Mouse (Mus musculus): ENCODE data around the gene Pqlc3. TPM values are rescaled to one million over a fixed set of nuclear protein-coding genes. Genes with fewer than 3 reads are reported as not detected.
"Not testable (repeated sequence)": the region's sequence is repeated elsewhere in the genome, so short reads cannot be mapped to it uniquely, and the experiment has no call there.

Gene Pqlc3
- polyA plus RNA-seq, 1 experiment from 2014 or later = 5.6 TPM

GRCm38 (mm10) chr12:17032694-17033463, 32.7 kb upstream of the Pqlc3 start:
- no peak for ATAC-seq
- Histone ChIP-seq H3K27ac (no peak overlapping the region), H3K36me3 (no peaks in the 10 kb centered on the region), H3K9me3 (replicated peaks) (no peaks in the 10 kb centered on the region), H3K4me3 (no peak overlapping the region), H3K27me3 (replicated peaks) (no peaks in the 10 kb centered on the region), H3K9ac (no peak overlapping the region), H3K4me2 (no peak overlapping the region), H3K4me1 (no peaks in the 10 kb centered on the region)
- WGBS (ENCODE audit: insufficient replicate concordance) = 32% methylated on average over 13 of the region's 13 CpGs

GRCm38 (mm10) chr12:17024554-17025110, 24.4 kb upstream of the Pqlc3 start:
- Histone ChIP-seq H3K4me3 (no peak overlapping the region), H3K27me3 (replicated peaks) (no peaks in the 10 kb centered on the region), H3K4me2 (no peak overlapping the region), H3K9me3 (replicated peaks) (no peaks in the 10 kb centered on the region), H3K4me1 (no peaks in the 10 kb centered on the region), H3K27ac (no peak overlapping the region), H3K36me3 (no peaks in the 10 kb centered on the region), H3K9ac (no peak overlapping the region)
- 69% methylated on average over 6 of the region's 6 CpGs for WGBS (ENCODE audit: insufficient replicate concordance)
- ATAC-seq = no peak

- Histone ChIP-seq H3K9ac (no peak overlapping the region), H3K4me2 (peak overlapping the region; percentile 14; the same call in 1 of the 2 replicates), H3K4me1 (no peaks in the 10 kb centered on the region), H3K27me3 (replicated peaks) (no peaks in the 10 kb centered on the region), H3K36me3 (no peaks in the 10 kb centered on the region), H3K27ac (no peak overlapping the region), H3K4me3 (no peak overlapping the region), H3K9me3 (replicated peaks) (no peaks in the 10 kb centered on the region)
- 56% methylated on average over 4 of the region's 4 CpGs for WGBS (ENCODE audit: insufficient replicate concordance)
- no peak for ATAC-seq
These were observed 21.9 kb upstream of the Pqlc3 start for GRCm38 (mm10) chr12:17022145-17022544.

- not testable (repeated sequence) for H3K36me3 ChIP-seq; H3K4me1 ChIP-seq; H3K27ac ChIP-seq; H3K9me3 ChIP-seq (replicated peaks); H3K4me3 ChIP-seq; H3K9ac ChIP-seq; H3K4me2 ChIP-seq; ATAC-seq; H3K27me3 ChIP-seq (replicated peaks)
- 58% methylated on average over 4 of the region's 4 CpGs for WGBS (ENCODE audit: insufficient replicate concordance)
These were observed 20.9 kb upstream of the Pqlc3 start for GRCm38 (mm10) chr12:17021125-17021524.

GRCm38 (mm10) chr12:17018468-17018867, 18.3 kb upstream of the Pqlc3 start:
- Histone ChIP-seq H3K36me3 (no peaks in the 10 kb centered on the region), H3K4me3 (no peak overlapping the region), H3K4me1 (no peaks in the 10 kb centered on the region), H3K9ac (no peak overlapping the region), H3K27me3 (replicated peaks) (0 out of 2 replicates have a peak, but pooled peaks cover 6% of the 10 kb centered on the region), H3K4me2 (no peak overlapping the region), H3K27ac (no peak overlapping the region), H3K9me3 (replicated peaks) (no peaks in the 10 kb centered on the region)
- no peak for ATAC-seq
- 21% methylated on average over 4 of the region's 4 CpGs for WGBS (ENCODE audit: insufficient replicate concordance)

GRCm38 (mm10) chr12:17015711-17016110, 15.5 kb upstream of the Pqlc3 start:
- no peak overlapping the region for H3K4me3 ChIP-seq
- WGBS (ENCODE audit: insufficient replicate concordance) = 72% methylated on average over 2 of the region's 2 CpGs
- no peak for ATAC-seq
- H3K36me3 ChIP-seq = no peaks in the 10 kb centered on the region
- H3K9me3 ChIP-seq (replicated peaks) = no peaks in the 10 kb centered on the region
- H3K4me2 ChIP-seq = no peak overlapping the region
- H3K27me3 ChIP-seq (replicated peaks) = peaks cover 8% of the 10 kb centered on the region; the same call in 1 of the 2 replicates
- no peak overlapping the region for H3K9ac ChIP-seq
- peaks cover 7% of the 10 kb centered on the region for H3K4me1 ChIP-seq
- no peak overlapping the region for H3K27ac ChIP-seq

- no peak overlapping the region for H3K27ac ChIP-seq
- no peak overlapping the region for H3K4me2 ChIP-seq
- peak; percentile 27; the same call in 1 of the 2 replicates for ATAC-seq
- no peaks in the 10 kb centered on the region for H3K36me3 ChIP-seq
- 0 out of 2 replicates have a peak, but pooled peaks cover 8% of the 10 kb centered on the region for H3K9me3 ChIP-seq (replicated peaks)
- H3K4me3 ChIP-seq = no peak overlapping the region
- peaks cover 8% of the 10 kb centered on the region for H3K4me1 ChIP-seq
- no peak overlapping the region for H3K9ac ChIP-seq
- peaks cover 10% of the 10 kb centered on the region; the same call in 1 of the 2 replicates for H3K27me3 ChIP-seq (replicated peaks)
- 46% methylated on average over 2 of the region's 2 CpGs for WGBS (ENCODE audit: insufficient replicate concordance)
These were observed 12.1 kb upstream of the Pqlc3 start for GRCm38 (mm10) chr12:17012067-17012899.

- H3K4me2 ChIP-seq = peak within 1 kb of the TSS; percentile 72
- H3K27ac ChIP-seq = no peak within 1 kb of the TSS
- peak; percentile 68 for ATAC-seq
- no peak within 1 kb of the TSS for H3K9ac ChIP-seq
- H3K9me3 ChIP-seq (replicated peaks) = 0 out of 2 replicates have a peak, but pooled peaks cover 8% of the 10 kb centered on the region
- H3K4me3 ChIP-seq = peak within 1 kb of the TSS; percentile 49
- H3K4me1 ChIP-seq = peaks cover 8% of the 10 kb centered on the region
- peaks cover 18% of the 10 kb centered on the region for H3K27me3 ChIP-seq (replicated peaks)
- no peaks in the 10 kb centered on the region for H3K36me3 ChIP-seq
- 7% methylated on average over 29 of the region's 29 CpGs for WGBS (ENCODE audit: insufficient replicate concordance)
These were observed 11.1 kb upstream of the Pqlc3 start, which contains the start of gene 2410004P03Rik for GRCm38 (mm10) chr12:17011100-17011870. 2410004P03Rik (minus strand) TSS chr12:17011727.

- peaks cover 28% of the 10 kb centered on the region for H3K27me3 ChIP-seq (replicated peaks)
- H3K36me3 ChIP-seq = no peaks in the 10 kb centered on the region
- 81% methylated on average over 6 of the region's 6 CpGs for WGBS (ENCODE audit: insufficient replicate concordance)
- no peak for ATAC-seq
- H3K4me3 ChIP-seq = no peak overlapping the region
- H3K4me2 ChIP-seq = no peak overlapping the region
- H3K4me1 ChIP-seq = peaks cover 8% of the 10 kb centered on the region
- H3K9ac ChIP-seq = no peak overlapping the region
- 0 out of 2 replicates have a peak, but pooled peaks cover 8% of the 10 kb centered on the region for H3K9me3 ChIP-seq (replicated peaks)
- no peak overlapping the region for H3K27ac ChIP-seq
These were observed 9.3 kb upstream of the Pqlc3 start for GRCm38 (mm10) chr12:17009466-17009865.

- Histone ChIP-seq H3K27ac (no peak overlapping the region), H3K36me3 (0 out of 2 replicates have a peak, but pooled peaks cover 4% of the 10 kb centered on the region), H3K27me3 (replicated peaks) (peaks cover 55% of the 10 kb centered on the region), H3K9ac (no peak overlapping the region), H3K9me3 (replicated peaks) (no peaks in the 10 kb centered on the region), H3K4me3 (no peak overlapping the region), H3K4me2 (0 out of 2 replicates have a peak overlapping the region, but pooled peaks have one; percentile 97), H3K4me1 (peaks cover 39% of the 10 kb centered on the region)
- 55% methylated on average over 4 of the region's 4 CpGs for WGBS (ENCODE audit: insufficient replicate concordance)
- no peak for ATAC-seq
These were observed 1.0 kb upstream of the Pqlc3 start for GRCm38 (mm10) chr12:17001211-17001610.

GRCm38 (mm10) chr12:17000628-17001027, 420 bp upstream of the Pqlc3 start:
- Histone ChIP-seq H3K27me3 (replicated peaks) (peaks cover 49% of the 10 kb centered on the region), H3K9me3 (replicated peaks) (no peaks in the 10 kb centered on the region), H3K36me3 (0 out of 2 replicates have a peak, but pooled peaks cover 5% of the 10 kb centered on the region), H3K9ac (0 out of 2 replicates have a peak overlapping the region, but pooled peaks have one; percentile 73), H3K4me1 (peaks cover 39% of the 10 kb centered on the region), H3K4me3 (peak overlapping the region; percentile 75), H3K4me2 (peak overlapping the region; percentile 97), H3K27ac (0 out of 2 replicates have a peak overlapping the region, but pooled peaks have one; percentile 79)
- ATAC-seq = no peak
- WGBS (ENCODE audit: insufficient replicate concordance) = 49% methylated on average over 4 of the region's 6 CpGs

Data from liver, embryonic 12.5 days (tissue).